Mouse (Mus musculus) heart, adult 2 months (tissue): ENCODE measurements around the gene 1700012P22Rik.

Source experiments
- CTCF ChIP-seq: fragments of 200-600 bp; IDR thresholded peaks from 2 replicates; pipeline ENCODE4 v1.8.1; 2022; ENCODE audit warnings: antibody characterized with exemption, mild to moderate bottlenecking, moderate library complexity
- EP300 ChIP-seq: fragments of 200-500 bp; IDR thresholded peaks from 2 replicates; pipeline ENCODE4 v1.6.1; 2011; ENCODE audit warnings: low read depth, low read length, control low read depth; ENCODE audit not compliant: insufficient read depth
- POLR2A ChIP-seq: fragments of 200-500 bp; IDR thresholded peaks from 2 replicates; pipeline ENCODE4 v1.6.1; 2011; ENCODE audit warnings: mild to moderate bottlenecking, low read depth, low read length, control low read depth; ENCODE audit not compliant: insufficient read depth

- TF ChIP-seq CTCF (no peak), EP300 (no peak), POLR2A (no peak)
Measured at GRCm38 (mm10) chr4:144406261-144406660, 32.3 kb downstream of the 1700012P22Rik start.
